Mouse (Mus musculus): Measurements from ENCODE around the gene Clba1. TPM values are rescaled to one million over a fixed set of nuclear protein-coding genes. Genes with fewer than 3 reads are reported as not detected.

Gene Clba1
- total RNA-seq, 2 experiments from 2014 or later, result 15.0 to 15.8 TPM

DNA sequence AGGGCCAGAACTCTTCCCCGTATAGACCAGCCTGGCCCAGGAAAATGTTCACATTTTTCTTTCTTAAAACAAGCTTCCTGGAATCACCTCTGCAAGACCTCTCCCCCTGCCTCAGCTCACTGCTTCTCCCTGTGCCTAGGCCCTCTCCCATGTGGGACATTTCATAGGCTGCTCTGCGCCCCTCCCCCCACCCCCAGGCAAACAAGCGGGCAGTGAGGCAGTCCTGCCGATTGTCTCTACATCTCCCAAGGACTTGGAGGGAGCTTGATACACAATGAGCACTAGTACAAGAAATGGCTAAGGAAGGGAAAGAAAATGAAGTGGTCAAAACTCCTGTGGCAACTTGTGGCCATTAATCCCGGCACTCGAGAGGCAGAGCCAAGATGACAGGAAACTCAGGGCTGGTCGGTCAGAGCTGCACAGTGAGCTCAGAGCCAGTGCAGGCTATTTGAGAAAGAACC lies 14.4 kb upstream of the Clba1 start:
- intact Hi-C loops (cut with DNase I), result no loop called here
- no peak for DNase-seq

DNA sequence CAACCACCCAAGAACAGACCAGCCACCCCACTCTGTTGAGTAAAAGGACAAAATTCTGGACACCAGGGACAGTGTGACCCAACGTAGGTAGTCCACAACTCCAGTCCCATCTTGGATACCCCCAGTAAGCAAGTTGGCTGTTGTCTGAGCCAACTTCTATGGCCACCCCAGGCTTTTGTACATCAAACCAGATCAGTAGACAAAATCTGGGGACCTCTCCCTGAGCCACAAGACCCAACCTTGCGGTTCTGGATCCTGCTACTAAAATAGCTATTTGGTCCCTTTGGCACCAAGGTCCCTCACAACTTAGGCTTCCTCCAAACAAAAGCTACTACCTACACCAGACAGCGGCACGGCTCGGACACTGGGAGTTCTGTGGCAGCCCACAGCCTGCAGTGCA lies 13.7 kb upstream of the Clba1 start:
- DNase-seq, result no peak

DNA sequence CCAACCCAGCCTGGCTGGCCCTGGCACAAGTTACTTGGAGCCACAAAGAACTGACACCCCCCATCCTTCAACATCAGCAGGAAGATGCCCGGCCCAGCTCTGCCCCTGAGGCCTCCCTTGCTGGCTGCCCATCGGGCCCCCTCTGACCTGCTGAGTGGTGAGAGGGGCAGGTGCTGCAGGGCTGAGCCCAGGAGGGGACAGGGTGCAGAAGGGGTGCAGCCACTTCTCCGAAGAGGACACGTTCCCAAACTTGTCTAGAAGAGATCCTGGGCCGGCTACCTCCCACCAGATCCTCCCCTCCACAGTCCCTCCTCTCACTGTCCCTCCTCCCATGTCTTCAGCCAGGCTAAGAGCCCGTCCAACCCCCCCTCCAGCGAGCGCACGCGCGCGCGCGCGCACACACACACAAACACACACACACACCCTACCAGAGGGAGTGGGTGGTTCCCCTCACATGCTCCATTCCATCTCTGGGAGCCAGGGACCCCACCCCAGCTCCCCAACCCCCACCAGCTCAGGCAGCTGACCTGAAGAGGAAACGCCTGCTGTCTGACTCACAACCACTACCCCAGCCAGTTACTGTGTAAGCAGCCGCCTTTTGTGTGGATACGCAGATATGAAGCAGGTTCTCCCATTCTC lies 13.2 kb upstream of the Clba1 start:
- intact Hi-C loops (cut with DNase I), result no loop called here
- no peak for DNase-seq

More for the DNA sequence above, 13.7 kb upstream of the Clba1 start:
- intact Hi-C loops (cut with DNase I), result no loop called here

DNA sequence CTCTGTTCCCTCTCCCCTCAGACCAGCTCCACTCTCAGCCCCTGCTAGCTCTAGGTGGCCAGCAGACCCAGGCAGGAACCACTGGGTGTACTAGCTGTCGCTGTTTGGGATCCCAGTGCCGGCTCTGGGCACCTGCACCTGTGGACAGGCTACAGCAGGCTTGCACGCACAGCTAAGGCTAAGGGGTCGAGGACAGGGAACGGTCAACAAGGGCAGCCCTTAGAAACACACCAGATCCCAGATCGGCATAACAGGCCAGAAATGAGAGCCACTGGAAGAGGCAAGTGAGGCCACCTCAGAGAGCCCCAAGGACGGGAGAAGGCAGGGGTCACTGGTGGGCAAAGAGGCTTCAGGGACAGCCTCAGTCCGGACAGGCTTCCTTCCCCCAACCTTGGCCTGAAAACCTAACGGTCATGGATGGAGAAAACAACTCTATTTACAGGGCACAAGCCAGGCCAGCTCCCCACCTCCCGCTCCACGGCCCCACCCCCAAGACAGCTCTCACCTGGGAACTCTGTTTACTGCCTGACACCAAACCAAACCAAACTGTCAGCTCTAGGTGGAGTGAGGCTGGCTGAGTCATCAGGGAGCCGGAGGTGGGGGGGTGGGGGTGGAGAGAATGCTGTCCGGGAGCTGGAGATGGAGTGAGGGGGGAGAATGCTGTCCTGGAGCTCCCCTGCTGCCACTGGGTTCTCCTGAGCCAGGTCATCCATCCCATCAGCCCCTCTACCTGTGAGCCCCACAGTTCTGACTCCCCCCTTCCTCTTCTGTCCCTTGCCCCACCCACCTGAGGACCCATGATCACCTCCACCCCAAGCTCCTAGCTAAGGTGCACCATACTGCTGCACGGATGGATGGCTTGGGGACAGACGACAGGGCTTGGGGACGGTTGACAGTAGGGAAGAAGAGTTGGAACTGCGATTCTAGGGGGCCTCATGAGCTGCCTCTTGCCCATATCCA lies 11.9 kb upstream of the Clba1 start:
- intact Hi-C loops (cut with DNase I), result no loop called here

DNA sequence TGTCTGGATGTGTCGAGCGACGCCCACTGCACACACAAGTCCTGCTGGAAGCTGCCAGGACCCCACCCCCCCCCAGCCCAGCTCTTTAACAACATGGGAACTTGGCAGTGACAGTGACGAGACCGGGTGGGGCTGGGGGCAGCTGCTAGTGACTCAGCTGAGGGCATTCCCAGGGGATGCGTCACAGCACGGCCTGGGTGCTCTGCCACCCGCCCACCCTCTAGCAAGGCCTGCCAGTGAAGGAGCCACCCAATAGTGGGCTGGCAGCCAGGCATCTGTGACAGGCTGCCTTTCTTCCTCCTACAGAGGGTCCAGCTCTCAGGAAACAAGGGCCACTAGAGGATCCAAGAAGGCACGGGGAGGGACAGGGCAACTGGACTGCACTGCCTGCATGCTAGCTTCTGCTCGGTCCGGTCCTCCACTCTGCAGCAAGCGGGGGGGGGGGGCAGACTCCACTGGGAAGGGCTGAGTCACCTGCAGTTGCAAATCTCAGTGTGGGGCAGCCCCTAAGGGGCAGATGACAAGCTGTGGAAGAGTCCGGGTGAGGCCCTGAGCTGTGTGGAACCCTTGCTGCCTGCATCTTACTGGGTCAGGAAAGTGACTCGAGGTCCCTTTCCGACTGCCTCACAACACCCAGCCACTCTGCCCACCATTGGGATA lies 10.9 kb upstream of the Clba1 start:
- DNase-seq, result peak; percentile 73
- intact Hi-C loops (cut with DNase I), result no loop called here

More for the DNA sequence above, 11.9 kb upstream of the Clba1 start:
- DNase-seq, result no peak

DNA sequence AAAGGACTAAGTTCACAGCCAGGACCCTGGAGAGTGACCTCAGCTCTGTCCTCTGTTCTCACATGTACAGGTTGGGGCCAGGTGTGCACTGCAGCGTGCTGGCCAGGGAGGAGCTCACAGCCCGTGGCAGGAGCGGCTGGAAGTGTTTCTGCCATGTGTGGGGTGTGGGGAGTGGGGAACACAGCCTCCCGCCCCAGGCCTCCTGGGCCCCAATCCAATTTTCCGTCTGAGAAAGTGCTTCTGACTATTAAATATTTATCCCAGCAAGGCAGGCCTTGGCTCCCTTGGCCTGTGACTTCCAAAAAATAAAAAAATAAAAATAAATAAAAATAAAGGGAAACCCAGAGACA lies 10.4 kb upstream of the Clba1 start:
- intact Hi-C loops (cut with DNase I), result no loop called here
- DNase-seq, result no peak

DNA sequence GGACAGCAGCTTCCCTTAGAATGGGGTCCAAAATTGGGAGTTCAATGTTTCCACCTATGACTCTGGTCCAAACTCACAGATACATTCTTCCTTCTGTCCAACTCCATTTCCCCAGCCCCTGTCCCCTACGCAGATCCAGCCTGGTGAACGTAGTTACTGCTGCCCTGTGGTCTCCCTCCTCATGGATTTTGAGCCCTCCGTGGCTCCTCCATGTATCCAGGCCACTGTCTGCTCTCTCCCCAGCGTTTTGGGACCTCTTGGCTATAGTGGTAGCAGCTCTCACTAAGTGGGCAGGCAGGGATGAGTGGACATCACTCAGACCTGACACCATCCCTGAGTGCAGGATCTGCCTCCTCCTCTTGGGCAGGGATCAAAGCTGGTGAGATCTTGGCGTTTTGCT lies 10.0 kb upstream of the Clba1 start:
- no peak for DNase-seq
- intact Hi-C loops (cut with DNase I), result no loop called here

DNA sequence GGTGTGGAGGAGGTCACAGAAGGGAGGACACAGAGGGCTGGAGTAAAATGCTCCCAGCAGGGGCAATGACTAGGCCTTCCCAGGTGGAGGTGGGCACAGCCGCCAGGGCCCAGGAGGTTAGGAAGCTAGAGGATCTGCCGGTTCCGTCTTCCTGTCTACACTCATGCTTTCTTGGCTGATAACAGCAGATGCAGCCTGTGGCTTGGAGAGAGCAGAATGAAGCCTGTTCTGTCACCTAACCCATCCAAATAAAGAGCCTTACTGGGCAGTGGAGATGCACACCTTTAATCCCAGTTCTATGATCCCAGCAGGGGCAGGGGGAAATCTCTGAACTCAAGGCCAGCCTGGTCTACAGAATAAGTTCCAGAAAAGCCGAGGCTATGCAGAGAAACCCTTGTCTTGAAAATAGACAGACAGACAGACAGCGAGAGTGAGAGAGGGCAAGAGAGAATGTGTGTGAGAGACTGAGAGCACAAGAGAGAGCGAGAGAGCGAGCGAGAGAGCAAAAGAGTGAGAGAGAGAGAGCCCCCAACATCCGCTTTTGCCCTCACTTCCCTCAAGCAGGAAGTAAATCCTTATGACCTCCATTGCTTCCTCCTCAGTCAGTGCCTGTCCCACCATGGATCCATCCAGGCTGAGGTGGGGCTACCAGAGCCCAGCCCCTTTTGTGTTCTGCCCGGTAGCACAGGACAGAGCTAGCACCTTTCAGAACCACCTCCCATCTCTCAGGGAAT lies 9.3 kb upstream of the Clba1 start:
- intact Hi-C loops (cut with DNase I), result no loop called here

DNA sequence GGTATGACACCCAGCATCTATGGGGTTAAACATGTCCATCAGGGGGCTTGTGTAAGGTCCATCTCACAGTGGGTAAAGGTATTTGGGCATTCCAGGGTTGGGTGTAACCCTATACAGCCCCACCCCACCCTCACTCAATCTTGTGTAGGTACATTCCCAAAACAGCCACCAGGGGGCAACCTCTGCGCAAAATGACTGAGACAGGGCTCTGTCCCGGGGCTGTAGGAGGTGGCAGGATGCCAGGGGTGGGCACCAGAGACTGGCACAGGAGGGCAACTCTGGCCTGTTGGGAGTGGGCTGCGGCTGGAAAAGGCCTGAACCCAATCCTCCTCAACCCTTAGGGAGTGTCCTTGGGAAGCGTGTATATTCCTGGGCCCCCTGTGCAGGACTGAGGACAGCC lies 8.3 kb upstream of the Clba1 start:
- peak; percentile 85 for DNase-seq
- intact Hi-C loops (cut with DNase I), result no loop called here

More for the DNA sequence above, 9.3 kb upstream of the Clba1 start:
- DNase-seq, result no peak

DNA sequence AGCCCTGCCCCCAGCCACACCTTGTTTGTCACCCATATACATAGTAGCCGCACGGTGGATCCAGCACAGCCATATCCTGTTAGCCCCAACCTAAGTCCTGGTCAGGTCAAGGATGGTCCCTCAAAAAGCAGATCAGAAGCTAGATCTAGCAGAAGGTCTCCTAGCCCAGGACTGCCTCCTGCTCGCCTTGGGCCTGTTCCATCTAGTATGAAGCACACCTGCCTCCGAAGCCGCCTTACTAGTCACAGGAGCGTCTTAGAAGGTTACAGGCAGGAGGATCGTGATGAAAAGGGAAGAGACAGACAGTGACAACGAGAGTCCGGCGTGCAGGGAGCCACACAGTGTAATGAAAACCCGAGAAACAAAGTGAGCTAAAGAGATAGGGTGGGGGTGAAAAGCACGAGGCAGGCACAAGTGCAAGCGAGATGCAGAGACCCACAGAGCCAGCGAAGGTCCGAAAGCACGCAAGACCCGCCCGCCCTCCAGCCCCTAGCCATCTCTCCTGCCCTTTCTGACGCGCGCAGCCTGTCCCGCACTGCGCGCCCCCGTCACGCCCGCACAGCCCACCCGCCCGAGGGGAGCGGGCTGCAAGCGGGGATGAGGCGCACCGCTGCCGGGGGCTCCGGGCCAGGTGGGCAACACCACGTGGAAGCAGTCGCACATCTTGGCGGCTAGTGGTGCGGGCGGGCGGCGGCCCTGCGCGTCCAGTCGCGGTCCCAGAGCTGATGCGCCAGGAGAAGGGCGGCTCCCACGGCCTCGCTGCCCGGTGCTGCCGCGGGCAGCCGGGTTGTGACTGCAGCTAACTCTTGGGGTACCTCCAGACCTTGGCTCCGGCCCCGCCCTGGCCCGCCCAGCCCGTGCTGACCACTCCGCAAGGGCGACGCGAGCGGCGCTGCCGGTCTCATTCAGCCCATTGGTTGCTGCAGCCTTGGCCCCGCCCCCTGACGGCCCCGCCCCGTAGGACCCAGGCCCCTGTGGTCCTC lies 6.6 kb upstream of the Clba1 start, which contains the start of gene Ahnak2:
Gene Ahnak2, minus strand, starts transcription at position 794 of the 983 bp plus-strand sequence.
- DNase-seq, result peak; percentile 75
- intact Hi-C loops (cut with DNase I), result no loop called here

DNA sequence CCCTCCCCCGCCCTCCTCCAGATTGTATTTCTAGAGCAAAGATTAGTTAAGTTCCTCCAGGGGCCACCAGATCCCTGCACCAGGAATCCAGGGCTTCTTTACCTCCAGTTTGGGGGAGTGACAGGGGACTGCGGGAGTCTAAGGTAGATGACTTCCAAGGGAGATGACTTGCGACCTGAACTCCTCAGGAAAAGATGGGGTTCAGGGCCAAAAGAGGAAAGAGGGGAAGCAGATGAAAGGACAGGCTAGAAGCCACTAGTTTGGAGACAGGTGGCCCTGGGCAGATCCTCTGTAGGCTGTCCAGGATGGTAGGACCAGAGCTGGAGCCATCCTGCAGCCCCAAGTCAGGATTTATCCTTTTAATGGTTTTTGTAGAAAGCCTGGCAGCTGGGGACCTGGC lies 5.8 kb upstream of the Clba1 start:
- intact Hi-C loops (cut with DNase I), result no loop called here
- no peak for DNase-seq

DNA sequence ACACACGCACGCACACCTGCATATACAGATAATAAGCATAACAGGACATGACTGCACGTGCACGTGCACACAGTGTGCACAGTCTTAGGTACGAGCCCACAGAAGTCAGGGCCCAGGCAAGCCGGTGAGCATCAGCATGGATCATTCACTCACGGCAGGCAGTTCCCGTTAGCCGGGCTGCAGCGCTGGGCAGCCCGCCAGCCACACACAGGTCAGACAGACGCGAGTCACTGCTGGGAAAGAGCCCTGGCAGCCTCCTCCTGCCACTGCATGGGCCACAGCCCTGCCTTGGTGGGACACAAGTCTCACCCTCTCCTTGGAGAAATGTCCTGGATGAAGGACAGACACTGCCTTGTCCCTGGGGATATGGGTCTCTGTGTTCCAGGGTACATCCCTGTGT lies 4.7 kb upstream of the Clba1 start:
- DNase-seq, result peak; percentile 67

DNA sequence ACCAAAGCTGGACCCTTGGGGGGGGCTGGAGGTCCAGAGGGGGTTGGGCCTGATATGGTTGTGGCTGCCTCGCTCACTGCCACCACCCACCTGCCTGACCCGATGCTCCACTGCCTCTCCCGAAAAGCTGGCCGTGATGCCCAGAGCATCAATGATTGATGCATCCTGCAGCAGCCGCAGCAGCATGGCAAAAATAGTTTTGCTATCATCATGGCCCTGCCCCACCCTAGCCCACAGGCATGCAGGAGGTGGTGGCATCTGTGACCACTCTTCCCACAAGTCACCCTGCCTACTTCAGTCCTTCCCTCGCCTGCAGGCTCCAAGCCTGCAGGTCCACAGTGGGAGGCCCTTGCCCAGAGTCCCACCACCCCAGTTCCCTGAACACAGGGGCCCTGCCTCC lies 2.7 kb upstream of the Clba1 start:
- DNase-seq, result no peak
- intact Hi-C loops (cut with DNase I), result no loop called here

More for the DNA sequence above, 4.7 kb upstream of the Clba1 start:
- intact Hi-C loops (cut with DNase I), result no loop called here

DNA sequence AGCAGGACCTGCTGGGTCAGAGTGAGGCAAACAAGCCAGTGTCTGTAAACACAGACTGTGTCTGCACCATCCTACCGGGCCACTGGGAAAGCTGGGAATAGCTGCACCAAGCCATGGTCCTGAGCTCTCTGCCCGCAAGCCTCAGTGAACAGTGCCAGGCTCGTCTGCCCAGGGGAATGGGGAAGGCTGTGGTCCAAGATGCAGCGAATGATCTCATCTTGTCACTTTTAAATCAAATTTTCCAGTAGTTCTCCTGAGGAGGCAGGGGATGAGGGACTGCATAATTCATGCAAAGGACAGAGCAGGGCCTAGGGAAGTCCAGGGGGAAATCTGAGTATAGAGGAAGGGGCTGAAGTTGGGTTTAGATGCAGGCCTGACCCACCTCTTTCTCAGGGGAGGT lies 941 bp upstream of the Clba1 start:
- intact Hi-C loops (cut with DNase I), result no loop called here
- no peak for DNase-seq

DNA sequence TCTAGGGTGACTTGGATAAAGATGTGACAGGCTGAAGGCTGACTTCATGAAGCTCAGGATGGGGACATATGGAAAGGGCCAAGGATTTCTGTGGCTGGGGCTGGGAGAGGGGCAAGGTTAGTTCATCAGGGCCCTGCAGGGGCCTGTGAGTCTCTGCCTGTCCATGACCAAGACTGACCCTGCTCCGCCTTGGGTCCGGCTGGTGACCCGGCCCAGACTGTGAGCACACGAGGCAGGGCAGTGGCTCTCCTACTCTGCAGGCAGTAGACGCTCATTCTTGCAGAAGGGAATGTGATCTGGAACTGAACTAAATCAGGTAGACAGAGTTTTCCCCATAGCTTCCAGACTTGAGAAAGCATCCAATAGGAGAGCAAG lies 538 bp upstream of the Clba1 start:
- DNase-seq, result no peak
- intact Hi-C loops (cut with DNase I), result no loop called here

DNA sequence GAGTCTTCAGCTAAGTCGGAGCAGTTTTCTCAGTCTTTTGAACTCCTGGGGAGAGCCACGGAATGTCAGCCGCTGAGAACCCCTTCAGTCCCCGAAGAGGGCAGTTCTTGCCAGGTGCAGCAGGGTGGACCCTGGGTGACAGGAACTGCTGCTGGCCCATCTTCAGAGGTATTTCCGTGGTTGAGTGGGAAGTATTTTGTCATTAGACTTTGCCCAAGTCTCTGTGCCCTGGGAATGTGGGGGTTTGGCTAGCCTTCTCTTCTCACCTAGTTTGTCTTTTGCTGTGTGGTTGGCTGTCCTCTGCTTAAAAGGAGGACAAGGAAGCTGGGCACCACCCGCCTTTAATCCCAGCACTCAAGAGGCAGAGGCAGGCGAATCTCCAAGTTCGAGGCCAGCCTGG lies 904 bp downstream of the Clba1 start:
- DNase-seq, result no peak
- intact Hi-C loops (cut with DNase I), result no loop called here

DNA sequence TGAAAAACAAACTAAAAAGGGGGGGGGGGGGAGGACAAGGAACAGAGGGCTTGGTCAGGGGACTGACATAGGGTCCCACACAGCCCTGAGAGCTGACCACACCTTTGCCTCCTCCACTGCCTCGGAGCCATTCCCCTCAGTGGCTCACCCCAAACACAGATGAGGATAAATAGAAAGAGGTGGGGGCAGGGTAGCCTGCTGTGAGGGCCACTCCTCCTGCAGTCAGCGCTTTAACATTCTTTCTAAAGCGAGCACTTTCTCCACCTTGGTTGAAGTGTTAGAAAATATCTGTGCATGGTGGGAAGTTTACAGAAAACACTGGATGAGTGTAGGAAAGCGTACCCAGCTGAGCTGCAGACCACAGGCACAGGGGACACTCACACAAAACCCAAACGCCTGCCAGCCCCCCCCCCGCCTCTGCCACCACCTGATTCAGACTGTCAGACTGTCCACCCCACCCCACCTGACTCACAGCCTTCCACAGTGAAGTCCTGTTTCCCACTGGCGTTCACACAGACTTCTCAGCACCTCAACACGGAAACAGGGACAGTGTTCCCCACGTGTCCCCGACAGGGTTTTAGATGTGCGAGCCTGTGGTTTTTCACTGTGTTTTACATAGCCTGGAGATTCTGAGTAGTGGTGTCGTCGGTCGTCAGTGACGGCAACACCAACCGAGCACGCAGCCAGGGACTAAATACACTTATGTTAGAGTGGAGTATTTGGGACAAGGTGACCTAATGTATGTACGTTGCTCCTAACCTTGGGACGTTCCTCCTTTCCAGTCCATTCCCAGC lies 1.6 kb downstream of the Clba1 start:
- no peak for DNase-seq
- intact Hi-C loops (cut with DNase I), result no loop called here

DNA sequence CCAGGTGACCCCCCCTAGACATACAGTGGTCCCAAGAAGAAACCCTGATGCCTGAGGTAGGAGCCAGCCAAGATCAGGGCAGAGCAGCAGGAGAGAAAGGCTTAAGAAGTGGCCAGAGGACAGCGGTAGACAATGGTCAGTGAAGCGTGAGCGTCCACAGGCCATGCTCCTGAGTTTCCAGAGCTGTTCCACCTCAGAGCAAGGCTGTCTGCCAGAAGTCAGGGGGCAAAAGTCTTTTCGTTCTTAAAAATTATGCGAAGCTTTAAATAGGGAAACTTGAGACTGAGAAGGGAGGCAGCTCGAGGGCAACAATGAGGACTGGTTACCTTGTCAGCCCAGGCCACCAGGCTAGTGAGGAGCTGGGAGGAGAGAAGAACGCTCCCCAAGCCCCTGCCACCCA lies 4.6 kb downstream of the Clba1 start:
- no peak for DNase-seq

More for the DNA sequence above, 4.6 kb downstream of the Clba1 start:
- intact Hi-C loops (cut with DNase I), result no loop called here
